Mouse (Mus musculus): ENCODE data around the gene Tet2. TPM values are rescaled to one million over a fixed set of nuclear protein-coding genes. Genes with fewer than 3 reads are reported as not detected.

Gene Tet2
- polyA plus RNA-seq, 1 experiment from 2014 or later = 2.8 TPM

DNA sequence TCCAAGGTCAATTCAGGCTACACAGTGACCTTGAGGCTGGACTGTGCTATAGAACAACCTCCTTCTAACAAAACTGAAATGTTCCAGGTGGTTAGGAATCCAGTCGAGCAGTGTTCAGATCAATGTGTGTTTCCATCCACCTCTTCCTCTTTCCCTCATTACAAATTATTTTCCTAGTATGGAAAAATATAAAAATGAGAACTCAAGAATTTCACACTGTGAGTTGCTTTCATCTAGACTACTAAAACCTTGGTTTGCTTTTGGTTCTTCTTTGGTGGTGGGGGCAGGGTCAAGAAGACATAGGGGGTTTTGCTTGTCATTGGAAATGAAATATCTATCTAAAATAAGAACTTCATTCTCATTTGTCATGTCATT, 109.2 kb downstream of the Tet2 start:
- no peak overlapping the region for H3K4me2 ChIP-seq
- 49% methylated on average over 1 of the region's 1 CpGs for WGBS (ENCODE audit: insufficient replicate concordance)
- H3K4me3 ChIP-seq (replicated peaks) = no peak overlapping the region
- H3K4me1 ChIP-seq (replicated peaks) = no peaks in the 10 kb centered on the region
- no peaks in the 10 kb centered on the region for H3K9me3 ChIP-seq (replicated peaks)
- H3K27me3 ChIP-seq = no peaks in the 10 kb centered on the region
- no peaks in the 10 kb centered on the region for H3K36me3 ChIP-seq (replicated peaks)
- no peak overlapping the region for H3K9ac ChIP-seq
- H3K27ac ChIP-seq (replicated peaks) = no peak overlapping the region
- no peak for ATAC-seq (ENCODE audit: insufficient read depth)

DNA sequence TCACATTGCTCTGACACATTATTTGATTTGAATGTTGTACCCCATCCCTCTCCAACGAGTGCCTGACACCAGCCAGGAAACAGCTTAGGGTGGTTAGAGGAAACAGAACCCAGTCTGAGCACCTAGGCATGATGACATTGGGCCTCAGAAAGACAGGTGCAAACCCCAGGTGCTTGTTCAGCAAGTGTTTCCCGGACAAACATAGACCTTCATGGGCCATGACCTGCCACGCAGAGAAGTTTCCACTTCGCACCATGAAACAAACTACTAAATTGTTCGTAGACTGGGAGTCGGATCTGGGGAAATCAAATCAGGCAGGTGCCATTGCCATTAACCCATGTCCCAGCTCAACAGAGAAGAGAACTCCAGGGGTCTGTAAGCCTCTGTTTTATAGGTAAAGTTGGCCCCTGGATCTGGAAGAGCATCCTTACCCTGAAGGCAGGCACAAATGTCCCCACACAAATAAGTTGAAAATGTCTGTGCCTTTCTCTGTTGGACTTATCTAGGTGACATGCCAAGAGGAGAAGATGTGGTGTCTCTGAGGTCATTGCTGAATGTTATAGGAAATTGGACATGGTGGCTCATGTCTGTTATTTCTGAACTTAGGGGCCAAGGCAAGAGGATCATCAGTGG, 109.7 kb downstream of the Tet2 start:
- WGBS (ENCODE audit: insufficient replicate concordance) = 72% methylated on average over 6 of the region's 6 CpGs
- no peaks in the 10 kb centered on the region for H3K27me3 ChIP-seq
- H3K36me3 ChIP-seq (replicated peaks) = no peaks in the 10 kb centered on the region
- no peak overlapping the region for H3K9ac ChIP-seq
- H3K4me2 ChIP-seq = no peak overlapping the region
- H3K4me3 ChIP-seq (replicated peaks) = no peak overlapping the region
- no peak overlapping the region for H3K27ac ChIP-seq (replicated peaks)
- no peaks in the 10 kb centered on the region for H3K4me1 ChIP-seq (replicated peaks)
- no peak for ATAC-seq (ENCODE audit: insufficient read depth)
- H3K9me3 ChIP-seq (replicated peaks) = no peaks in the 10 kb centered on the region

- ATAC-seq (ENCODE audit: insufficient read depth) = no peak
- H3K9ac ChIP-seq = no peak overlapping the region
- H3K27me3 ChIP-seq = no peaks in the 10 kb centered on the region
- no peak overlapping the region for H3K4me2 ChIP-seq
- H3K27ac ChIP-seq (replicated peaks) = no peak overlapping the region
- H3K9me3 ChIP-seq (replicated peaks) = no peaks in the 10 kb centered on the region
- 59% methylated on average over 4 of the region's 4 CpGs for WGBS (ENCODE audit: insufficient replicate concordance)
- H3K36me3 ChIP-seq (replicated peaks) = no peaks in the 10 kb centered on the region
- no peak overlapping the region for H3K4me3 ChIP-seq (replicated peaks)
- no peaks in the 10 kb centered on the region for H3K4me1 ChIP-seq (replicated peaks)
These were observed 115.4 kb downstream of the Tet2 start for GRCm38 (mm10) chr3:133429394-133430173.

GRCm38 (mm10) chr3:133428003-133428402, 116.9 kb downstream of the Tet2 start:
- Histone ChIP-seq H3K4me3 (replicated peaks) (no peak overlapping the region), H3K27me3 (no peaks in the 10 kb centered on the region), H3K4me2 (no peak overlapping the region), H3K4me1 (replicated peaks) (no peaks in the 10 kb centered on the region), H3K27ac (replicated peaks) (no peak overlapping the region), H3K9me3 (replicated peaks) (no peaks in the 10 kb centered on the region), H3K9ac (no peak overlapping the region), H3K36me3 (replicated peaks) (no peaks in the 10 kb centered on the region)
- no peak for ATAC-seq (ENCODE audit: insufficient read depth)
- WGBS (ENCODE audit: insufficient replicate concordance) = 54% methylated on average over 4 of the region's 4 CpGs

DNA sequence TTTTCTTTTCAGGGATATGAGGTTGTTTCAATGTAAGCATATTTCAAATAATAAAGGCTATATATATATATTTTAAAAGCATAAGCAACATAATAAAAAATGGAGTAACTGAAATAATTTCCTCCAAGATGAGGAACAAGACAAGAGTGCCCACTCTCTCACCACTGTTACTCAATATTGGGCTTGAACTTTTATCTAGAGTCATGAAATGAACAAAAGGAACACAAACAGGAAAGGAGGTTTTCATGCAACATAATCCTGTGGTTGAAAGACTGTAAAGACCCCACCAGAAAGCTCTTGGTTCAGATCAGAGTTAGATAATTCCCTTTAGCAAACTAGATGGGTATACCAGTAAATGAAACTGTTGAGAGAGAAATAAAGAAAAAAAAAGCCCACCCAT, 121.9 kb downstream of the Tet2 start:
- Histone ChIP-seq H3K27ac (replicated peaks) (no peak overlapping the region), H3K9ac (no peak overlapping the region), H3K27me3 (no peaks in the 10 kb centered on the region), H3K4me3 (replicated peaks) (no peak overlapping the region), H3K36me3 (replicated peaks) (no peaks in the 10 kb centered on the region), H3K4me1 (replicated peaks) (no peaks in the 10 kb centered on the region), H3K4me2 (no peak overlapping the region), H3K9me3 (replicated peaks) (no peaks in the 10 kb centered on the region)
- no peak for ATAC-seq (ENCODE audit: insufficient read depth)

DNA sequence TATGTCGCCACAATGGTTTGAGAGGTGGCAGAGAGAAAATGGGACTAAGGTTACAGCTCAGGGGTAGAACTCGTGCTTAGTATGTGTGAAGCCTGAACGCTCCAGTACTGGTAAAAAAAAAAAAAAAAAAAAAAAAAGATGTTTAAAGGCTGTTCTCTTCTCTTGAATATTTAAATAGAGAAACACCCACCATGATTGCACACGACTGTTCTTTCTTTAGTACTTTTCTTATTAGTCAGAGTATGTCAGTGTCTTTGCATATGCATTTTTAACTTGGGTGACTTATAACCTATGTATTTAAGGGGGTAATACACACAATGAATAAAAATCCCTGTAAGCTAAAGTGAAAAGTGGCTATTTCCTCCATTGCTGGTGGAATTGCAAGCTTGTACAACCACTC, 130.2 kb downstream of the Tet2 start:
- H3K36me3 ChIP-seq (replicated peaks) = no peaks in the 10 kb centered on the region
- ATAC-seq (ENCODE audit: insufficient read depth) = no peak
- H3K4me3 ChIP-seq (replicated peaks) = no peak overlapping the region
- H3K9ac ChIP-seq = no peak overlapping the region
- H3K4me1 ChIP-seq (replicated peaks) = no peaks in the 10 kb centered on the region
- no peaks in the 10 kb centered on the region for H3K9me3 ChIP-seq (replicated peaks)
- no peaks in the 10 kb centered on the region for H3K27me3 ChIP-seq
- H3K4me2 ChIP-seq = no peak overlapping the region
- 69% methylated on average over 4 of the region's 4 CpGs for WGBS (ENCODE audit: insufficient replicate concordance)
- H3K27ac ChIP-seq (replicated peaks) = no peak overlapping the region

Small RNA genes within 50 kb of the gene (microRNA-seq; reads per million reads assigned to microRNA genes)
- not detected for gene Gm25042

Other genes with a start within 250 kb of the Tet2 start
- gene Ppa2, start 235.0 kb downstream of the Tet2 start, polyA plus RNA-seq (2015; fragmentation: Nextera tagmentation; extraction: Ambion mirVana) = 41.7 and 41.9 TPM in 2 replicates